Mouse (Mus musculus): ENCODE measurements around the gene Gm18596.
"Not testable (repeated sequence)": the region's sequence is repeated elsewhere in the genome, so short reads cannot be mapped to it uniquely, and the experiment has no call there.

- not testable (repeated sequence) for TF ChIP-seq CTCF (IDR thresholded peaks at IDR 0.05; ENCODE audit: low read depth); EP300 (optimal IDR thresholded peaks at IDR 0.05)
These were observed 22.1 kb downstream of the Gm18596 start, which contains the start of gene Krtap12-1 for GRCm38 (mm10) chr10:77720299-77720698.
